Mouse (Mus musculus): ENCODE results near the gene Mrps21. TPM values are rescaled to one million over a fixed set of nuclear protein-coding genes. Genes with fewer than 3 reads are reported as not detected.
A peak's percentile ranks its signal among the peaks of the same experiment; 100 is the strongest.

Gene Mrps21
- polyA plus RNA-seq, 1 experiment from 2014 or later: 374 TPM

DNA sequence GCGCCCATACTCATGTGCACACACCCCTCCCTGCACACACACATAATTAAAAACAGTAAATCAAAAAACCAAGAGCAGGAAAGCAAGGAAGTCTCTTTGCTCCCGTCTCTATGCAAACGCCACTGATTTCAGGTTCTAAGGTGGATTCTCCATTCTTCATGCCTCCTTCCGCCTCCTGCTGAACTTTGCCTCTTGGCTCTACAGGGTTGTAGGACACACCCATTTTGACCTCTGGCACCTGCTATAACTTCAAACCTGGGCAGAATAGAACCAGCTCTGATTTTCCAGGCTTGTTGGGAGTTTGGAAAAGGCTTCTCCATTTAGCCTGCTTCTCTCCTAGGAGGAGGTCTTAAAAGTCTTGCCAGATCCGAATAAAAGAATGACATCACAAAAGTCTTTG is 13.1 kb upstream of the Mrps21 start:
- 78% methylated on average over 5 of the region's 5 CpGs for WGBS
- Histone ChIP-seq H3K27me3 (replicated peaks; ENCODE audit: low read depth, poor library complexity, severe bottlenecking) (0 out of 2 replicates have a peak, but pooled peaks cover 6% of the 10 kb centered on the region), H3K9me3 (no peaks in the 10 kb centered on the region)

DNA sequence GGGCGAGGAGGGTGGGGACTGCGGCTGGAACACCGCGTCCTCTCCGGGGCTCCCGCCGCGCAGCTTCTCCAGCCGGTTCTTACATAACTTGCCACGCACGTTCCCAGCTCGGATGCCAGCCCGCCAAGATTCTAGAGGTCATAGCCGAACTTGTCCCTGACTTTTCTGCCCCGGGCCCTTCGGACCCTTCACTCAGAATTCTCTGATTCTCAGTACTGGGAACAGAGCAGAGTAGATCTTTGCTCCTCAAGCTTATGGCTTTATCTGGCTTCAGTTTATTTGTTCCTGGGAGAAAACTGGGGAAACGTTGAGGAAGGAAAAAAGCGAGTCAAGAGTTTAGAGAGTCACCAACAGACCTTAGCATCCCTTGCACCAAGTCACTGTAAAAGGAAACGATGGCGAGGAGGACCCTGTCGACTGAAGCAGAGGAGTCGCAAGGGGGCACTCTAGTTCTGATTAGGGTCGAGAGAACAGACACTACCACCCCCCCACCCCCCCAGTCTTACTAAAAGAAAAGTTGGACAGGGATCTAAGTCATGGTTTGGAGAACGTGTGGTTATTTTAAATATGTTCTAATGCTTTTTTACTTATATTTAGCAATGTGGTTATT is 11.6 kb upstream of the Mrps21 start:
- Histone ChIP-seq H3K4me1 (peaks cover 23% of the 10 kb centered on the region), H3K4me3 (peak overlapping the region; percentile 67), H3K27ac (replicated peaks) (peak overlapping the region; percentile 75), H3K36me3 (replicated peaks) (peaks cover 5% of the 10 kb centered on the region), H3K27me3 (replicated peaks; ENCODE audit: low read depth, poor library complexity, severe bottlenecking) (0 out of 2 replicates have a peak, but pooled peaks cover 6% of the 10 kb centered on the region), H3K9me3 (no peaks in the 10 kb centered on the region)
- 2% methylated on average over 24 of the region's 24 CpGs for whole genome bisulfite sequencing
- DNase-seq (ENCODE audit: low spot score): peak; percentile 69

More for the DNA sequence above, 13.1 kb upstream of the Mrps21 start:
- no peaks in the 10 kb centered on the region for H3K36me3 ChIP-seq (replicated peaks)
- no peak for DNase-seq (ENCODE audit: low spot score)
- H3K27ac ChIP-seq (replicated peaks): no peak overlapping the region
- H3K4me1 ChIP-seq: peaks cover 25% of the 10 kb centered on the region
- no peak overlapping the region for H3K4me3 ChIP-seq

DNA sequence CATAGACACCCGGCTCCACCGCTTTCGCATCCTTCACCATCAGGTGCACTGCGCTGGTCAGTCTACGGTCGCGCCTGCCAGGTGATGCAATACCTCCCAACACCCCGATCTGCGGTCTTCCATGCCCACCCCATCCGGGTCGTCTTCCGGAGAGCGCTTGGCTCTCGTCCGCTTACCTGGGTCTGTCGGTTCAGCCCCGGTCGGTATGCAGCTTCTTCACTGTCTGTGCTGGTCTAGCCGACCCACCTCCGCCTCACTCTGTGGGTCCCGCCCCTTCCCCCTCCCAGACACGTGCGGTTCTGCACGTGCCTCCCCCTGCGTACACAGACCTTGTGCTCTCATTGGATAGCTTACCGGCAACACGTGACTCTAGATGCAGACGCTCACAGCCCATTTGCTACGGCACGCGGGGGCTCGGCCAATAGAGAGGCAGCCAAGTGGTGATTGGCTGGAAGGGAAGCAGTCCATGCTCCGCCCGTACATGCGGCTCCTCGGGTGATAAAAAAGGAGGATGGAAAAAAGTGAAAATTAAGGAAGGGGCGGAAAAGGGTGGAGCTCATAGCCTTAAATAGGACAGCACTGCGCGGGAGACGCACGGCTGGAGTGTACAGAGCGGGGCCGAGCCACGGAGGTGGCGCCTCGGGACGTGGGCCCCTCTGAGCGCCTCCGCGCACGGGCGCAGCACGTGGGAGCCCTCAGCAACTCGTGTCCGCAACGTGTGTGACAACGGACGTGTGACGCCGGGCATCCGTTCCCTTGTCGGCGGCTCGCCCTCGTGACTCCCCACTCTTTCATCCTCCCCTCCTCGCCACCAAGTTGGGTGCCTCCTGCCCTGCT is 10.9 kb upstream of the Mrps21 start, which contains the start of gene Ciart:
Gene Ciart, minus strand, starts transcription at position 273 of the 837 bp plus-strand sequence.
- Histone ChIP-seq H3K4me3 (peak within 1 kb of the TSS; percentile 67), H3K9me3 (no peaks in the 10 kb centered on the region), H3K27ac (replicated peaks) (peak within 1 kb of the TSS; percentile 75), H3K36me3 (replicated peaks) (peaks cover 10% of the 10 kb centered on the region), H3K27me3 (replicated peaks; ENCODE audit: low read depth, poor library complexity, severe bottlenecking) (0 out of 2 replicates have a peak, but pooled peaks cover 6% of the 10 kb centered on the region), H3K4me1 (peaks cover 23% of the 10 kb centered on the region)
- DNase-seq (ENCODE audit: low spot score): peak; percentile 96
- WGBS: under 1% methylated on average over 66 of the region's 66 CpGs

DNA sequence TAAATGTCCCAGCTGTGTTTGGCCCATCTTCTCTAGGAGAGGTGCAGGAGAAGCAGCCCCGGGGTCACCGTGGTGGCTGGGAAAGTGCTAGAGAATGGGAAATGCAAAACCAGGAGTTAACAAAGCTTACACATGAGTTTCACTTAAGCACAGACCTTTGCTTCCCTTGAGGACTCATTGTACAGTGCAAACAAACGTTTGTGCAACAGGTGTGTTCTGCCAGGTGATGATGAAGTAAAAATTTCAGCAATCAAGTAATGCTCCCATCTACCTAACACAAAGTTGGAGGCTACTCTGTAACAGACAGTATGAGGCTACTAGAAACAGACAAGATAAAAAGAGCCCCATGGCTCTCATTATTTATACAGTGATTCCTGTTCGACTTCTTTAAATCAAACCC is 7.7 kb upstream of the Mrps21 start:
- peaks cover 14% of the 10 kb centered on the region for H3K36me3 ChIP-seq (replicated peaks)
- 88% methylated on average over 4 of the region's 4 CpGs for WGBS
- no peak for DNase-seq (ENCODE audit: low spot score)
- H3K27me3 ChIP-seq (replicated peaks; ENCODE audit: low read depth, poor library complexity, severe bottlenecking): 0 out of 2 replicates have a peak, but pooled peaks cover 6% of the 10 kb centered on the region
- H3K9me3 ChIP-seq: no peaks in the 10 kb centered on the region
- H3K27ac ChIP-seq (replicated peaks): no peak overlapping the region
- no peak overlapping the region for H3K4me3 ChIP-seq
- H3K4me1 ChIP-seq: peaks cover 23% of the 10 kb centered on the region

DNA sequence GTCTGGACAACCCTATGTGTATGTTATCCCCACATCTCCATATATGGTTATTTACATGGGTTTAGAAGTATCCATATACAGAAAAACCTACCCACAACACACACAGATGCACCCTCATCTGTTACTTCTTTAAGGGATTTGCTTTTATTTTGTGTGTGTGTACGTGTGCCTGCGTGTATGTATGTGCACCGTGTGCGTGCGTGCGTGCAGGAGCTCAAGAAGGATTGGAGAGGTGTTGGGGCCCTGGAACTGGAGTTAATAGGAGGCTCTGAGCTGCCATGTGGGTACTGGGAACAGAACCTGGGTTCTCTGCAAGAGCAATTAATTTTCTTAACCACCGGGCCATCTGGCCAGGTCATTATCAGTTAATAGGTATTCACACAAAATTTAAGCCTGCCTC is 729 bp upstream of the Mrps21 start:
- Histone ChIP-seq H3K4me3 (peak overlapping the region; percentile 82), H3K27me3 (replicated peaks; ENCODE audit: low read depth, poor library complexity, severe bottlenecking) (no peaks in the 10 kb centered on the region), H3K4me1 (peaks cover 18% of the 10 kb centered on the region), H3K27ac (replicated peaks) (peak overlapping the region; percentile 89), H3K9me3 (no peaks in the 10 kb centered on the region), H3K36me3 (replicated peaks) (peaks cover 39% of the 10 kb centered on the region)
- no peak for DNase-seq (ENCODE audit: low spot score)
- 83% methylated on average over 7 of the region's 7 CpGs for WGBS

DNA sequence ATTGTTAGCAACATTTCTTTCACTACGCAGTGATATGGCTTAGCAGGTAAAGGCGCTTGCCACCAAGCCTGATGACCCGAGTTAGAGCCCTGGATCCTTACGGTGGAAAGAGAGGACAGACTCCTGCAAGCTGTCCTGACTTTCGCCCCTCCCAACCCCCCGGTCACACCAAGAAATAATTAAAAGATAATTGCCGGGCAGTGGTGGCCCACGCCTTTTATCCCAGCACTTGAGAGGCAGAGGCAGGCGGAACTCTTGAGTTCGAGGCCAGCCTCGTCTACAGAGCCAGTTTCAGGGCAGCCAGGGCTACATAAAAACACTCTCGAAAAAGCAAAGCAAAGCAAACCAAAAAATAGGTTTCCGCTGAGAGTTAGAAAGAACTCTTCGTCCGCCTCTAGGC is 343 bp downstream of the Mrps21 start:
- Histone ChIP-seq H3K27ac (replicated peaks) (peak overlapping the region; percentile 89), H3K4me3 (peak overlapping the region; percentile 82)

DNA sequence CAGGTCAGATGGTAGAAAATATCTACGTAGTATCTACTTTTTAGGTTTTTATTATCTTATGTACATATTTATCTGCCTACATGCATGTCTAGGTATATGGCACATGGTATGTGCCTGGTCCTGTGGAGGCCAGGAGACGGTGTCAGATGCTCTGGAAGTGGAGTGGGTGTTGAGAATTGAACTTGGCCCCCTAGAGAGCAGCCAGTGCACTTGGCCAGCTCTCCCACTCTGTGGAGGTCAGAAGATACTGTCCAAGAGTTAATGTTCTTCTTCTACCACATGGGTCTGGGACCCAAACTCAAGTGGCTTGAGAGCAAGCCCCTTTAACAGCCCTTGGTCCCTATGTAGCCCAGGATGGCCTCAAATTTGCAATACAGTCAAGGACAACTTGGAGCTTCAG is 3.9 kb downstream of the Mrps21 start:
- Histone ChIP-seq H3K27me3 (replicated peaks; ENCODE audit: low read depth, poor library complexity, severe bottlenecking) (no peaks in the 10 kb centered on the region), H3K4me3 (no peak overlapping the region), H3K9me3 (no peaks in the 10 kb centered on the region), H3K27ac (replicated peaks) (no peak overlapping the region), H3K36me3 (replicated peaks) (peaks cover 78% of the 10 kb centered on the region), H3K4me1 (peaks cover 16% of the 10 kb centered on the region)
- no peak for DNase-seq (ENCODE audit: low spot score)
- WGBS: 93% methylated on average over 2 of the region's 2 CpGs

More for the DNA sequence above, 343 bp downstream of the Mrps21 start:
- Histone ChIP-seq H3K9me3 (no peaks in the 10 kb centered on the region), H3K36me3 (replicated peaks) (peaks cover 49% of the 10 kb centered on the region), H3K27me3 (replicated peaks; ENCODE audit: low read depth, poor library complexity, severe bottlenecking) (no peaks in the 10 kb centered on the region), H3K4me1 (peaks cover 18% of the 10 kb centered on the region)
- DNase-seq (ENCODE audit: low spot score): no peak
- 7% methylated on average over 15 of the region's 15 CpGs for WGBS

DNA sequence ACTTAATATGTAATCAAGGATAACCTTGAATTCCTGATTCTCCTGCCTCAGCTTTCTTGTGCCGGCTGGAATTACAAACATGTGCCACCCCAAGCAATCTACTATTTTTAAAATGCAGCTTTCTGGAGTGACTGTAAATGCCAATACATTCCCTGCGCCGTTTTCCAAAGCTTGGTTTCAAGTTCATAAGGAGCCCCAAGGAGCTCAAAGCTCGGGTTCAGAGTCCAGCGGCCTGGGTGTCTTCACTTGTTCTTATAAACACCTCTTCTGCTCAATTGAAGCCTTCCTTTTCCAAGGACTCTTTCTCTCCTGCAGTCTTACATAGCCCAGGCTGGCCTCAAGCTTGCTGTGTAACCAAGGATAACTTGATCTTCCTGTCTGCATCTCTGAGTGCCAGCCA is 5.2 kb downstream of the Mrps21 start:
- peaks cover 91% of the 10 kb centered on the region for H3K36me3 ChIP-seq (replicated peaks)

DNA sequence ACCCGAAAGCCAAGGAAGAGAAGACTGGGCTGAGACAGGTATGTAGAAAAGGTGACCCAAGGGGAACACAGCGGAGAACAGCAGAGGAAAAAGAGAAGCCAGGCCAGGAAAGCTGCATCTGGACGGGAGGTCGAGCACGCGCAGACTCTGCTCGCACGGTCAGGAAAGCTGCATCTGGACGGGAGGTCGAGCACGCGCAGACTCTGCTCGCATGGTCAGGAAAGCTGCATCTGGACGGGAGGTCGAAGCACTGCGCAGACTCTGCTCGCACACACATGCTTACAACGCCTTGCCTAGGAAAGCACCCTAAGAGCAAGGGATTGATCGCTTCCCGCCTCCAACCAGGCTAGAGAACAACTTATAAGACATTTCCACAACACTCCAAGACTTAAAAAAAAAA is 5.7 kb downstream of the Mrps21 start:
- Histone ChIP-seq H3K9me3 (no peaks in the 10 kb centered on the region), H3K36me3 (replicated peaks) (peaks cover 91% of the 10 kb centered on the region), H3K4me1 (peaks cover 6% of the 10 kb centered on the region), H3K4me3 (no peak overlapping the region), H3K27ac (replicated peaks) (no peak overlapping the region), H3K27me3 (replicated peaks; ENCODE audit: low read depth, poor library complexity, severe bottlenecking) (no peaks in the 10 kb centered on the region)
- DNase-seq (ENCODE audit: low spot score): no peak
- WGBS: 92% methylated on average over 20 of the region's 20 CpGs

More for the DNA sequence above, 5.2 kb downstream of the Mrps21 start:
- H3K4me1 ChIP-seq: peaks cover 10% of the 10 kb centered on the region
- no peak overlapping the region for H3K4me3 ChIP-seq
- H3K27me3 ChIP-seq (replicated peaks; ENCODE audit: low read depth, poor library complexity, severe bottlenecking): no peaks in the 10 kb centered on the region
- H3K9me3 ChIP-seq: no peaks in the 10 kb centered on the region
- DNase-seq (ENCODE audit: low spot score): no peak
- no peak overlapping the region for H3K27ac ChIP-seq (replicated peaks)
- WGBS: 90% methylated on average over 5 of the region's 5 CpGs

DNA sequence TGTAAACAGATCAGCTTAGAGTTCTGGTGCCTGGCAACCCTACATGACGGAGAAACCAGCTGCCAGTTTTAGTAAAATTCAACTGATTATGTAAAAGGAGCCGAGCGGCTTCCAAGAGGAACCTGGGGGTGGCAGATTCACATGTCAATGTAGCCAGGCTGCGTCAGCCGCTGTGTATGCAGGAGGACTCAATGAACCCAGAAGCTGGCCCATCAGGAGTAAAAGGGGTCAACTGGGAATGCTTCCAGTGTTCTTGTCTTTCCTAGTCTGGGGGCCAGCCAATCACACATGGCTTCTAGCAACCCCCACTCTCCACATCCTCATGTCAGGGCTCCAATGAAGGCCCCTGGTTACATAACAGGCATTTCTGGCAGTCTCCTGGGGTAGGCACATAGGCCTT is 6.3 kb downstream of the Mrps21 start:
- H3K4me1 ChIP-seq: peaks cover under 1% of the 10 kb centered on the region; the same call in 1 of the 2 replicates
- 94% methylated on average over 5 of the region's 5 CpGs for WGBS
- H3K4me3 ChIP-seq: no peak overlapping the region
- H3K36me3 ChIP-seq (replicated peaks): peaks cover 87% of the 10 kb centered on the region
- DNase-seq (ENCODE audit: low spot score): no peak
- no peaks in the 10 kb centered on the region for H3K9me3 ChIP-seq
- no peaks in the 10 kb centered on the region for H3K27me3 ChIP-seq (replicated peaks; ENCODE audit: low read depth, poor library complexity, severe bottlenecking)
- no peak overlapping the region for H3K27ac ChIP-seq (replicated peaks)

DNA sequence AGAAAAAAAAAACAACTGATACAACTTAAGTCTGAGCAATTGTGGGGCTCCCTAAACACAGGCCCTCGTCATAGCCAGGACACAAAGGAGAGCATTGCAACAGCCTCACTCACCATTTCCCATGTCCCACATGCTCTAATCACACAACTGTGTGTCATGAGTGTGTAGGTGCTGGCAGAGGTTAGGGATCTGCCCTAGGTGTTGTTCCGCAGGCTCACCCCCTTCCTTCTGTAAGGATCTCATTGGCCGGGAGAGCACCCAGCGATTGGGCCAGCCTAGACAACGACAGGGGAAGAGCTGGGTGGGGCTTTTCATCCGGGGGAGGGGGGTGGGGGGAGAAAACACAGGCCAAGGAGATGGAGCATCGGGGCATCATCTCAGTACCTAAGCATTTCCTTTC is 7.7 kb downstream of the Mrps21 start:
- WGBS: 79% methylated on average over 7 of the region's 7 CpGs
- H3K27me3 ChIP-seq (replicated peaks; ENCODE audit: low read depth, poor library complexity, severe bottlenecking): no peaks in the 10 kb centered on the region
- no peaks in the 10 kb centered on the region for H3K9me3 ChIP-seq
- no peak overlapping the region for H3K4me3 ChIP-seq
- no peak for DNase-seq (ENCODE audit: low spot score)
- no peaks in the 10 kb centered on the region for H3K4me1 ChIP-seq
- H3K27ac ChIP-seq (replicated peaks): no peak overlapping the region
- peaks cover 72% of the 10 kb centered on the region for H3K36me3 ChIP-seq (replicated peaks)

DNA sequence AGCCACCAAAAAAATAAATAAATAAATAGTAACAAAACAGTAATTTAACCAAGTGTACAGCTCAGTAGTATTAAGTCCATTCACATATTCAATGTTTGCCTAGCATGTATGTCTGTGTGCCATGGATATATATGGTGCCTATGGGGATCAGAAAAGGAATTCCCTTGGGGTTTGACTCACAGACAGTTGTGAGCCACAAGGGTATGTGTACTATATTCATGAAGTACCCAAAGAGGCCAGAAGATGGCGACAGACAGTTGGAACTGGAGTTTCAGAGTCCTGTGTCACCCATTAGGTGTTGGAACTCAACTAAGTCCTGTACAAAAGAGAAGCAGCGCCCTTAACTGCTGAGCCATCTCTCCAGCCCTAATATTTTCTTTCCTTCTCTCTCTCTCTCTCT is 9.5 kb downstream of the Mrps21 start:
- Histone ChIP-seq H3K4me3 (no peak overlapping the region), H3K27ac (replicated peaks) (no peak overlapping the region), H3K4me1 (no peaks in the 10 kb centered on the region), H3K27me3 (replicated peaks; ENCODE audit: low read depth, poor library complexity, severe bottlenecking) (no peaks in the 10 kb centered on the region), H3K36me3 (replicated peaks) (peaks cover 54% of the 10 kb centered on the region), H3K9me3 (no peaks in the 10 kb centered on the region)
- DNase-seq (ENCODE audit: low spot score): peak; percentile 52
- 47% methylated on average over 2 of the region's 2 CpGs for WGBS

DNA sequence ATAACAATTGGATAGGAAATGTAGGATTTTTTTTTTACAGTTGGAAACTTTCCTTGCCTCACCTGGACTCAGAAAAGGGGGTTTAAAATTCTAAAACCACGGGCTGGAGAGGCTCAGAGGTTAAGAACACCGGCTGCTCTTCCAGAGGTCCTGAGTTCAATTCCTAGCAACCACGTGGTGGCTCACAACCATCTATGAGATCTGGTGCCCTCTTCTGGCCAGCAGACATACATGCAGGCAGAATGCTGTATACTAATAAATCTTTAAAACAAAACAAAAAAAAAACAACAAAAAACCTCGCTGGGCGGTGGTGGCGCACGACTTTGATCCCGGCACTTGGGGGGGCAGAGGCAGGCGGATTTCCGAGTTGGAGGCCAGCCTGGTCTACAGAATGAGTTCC is 10.1 kb downstream of the Mrps21 start:
- Histone ChIP-seq H3K36me3 (replicated peaks) (peaks cover 49% of the 10 kb centered on the region), H3K9me3 (no peaks in the 10 kb centered on the region), H3K27ac (replicated peaks) (no peak overlapping the region), H3K4me3 (no peak overlapping the region), H3K27me3 (replicated peaks; ENCODE audit: low read depth, poor library complexity, severe bottlenecking) (no peaks in the 10 kb centered on the region), H3K4me1 (no peaks in the 10 kb centered on the region)
- no peak for DNase-seq (ENCODE audit: low spot score)
- 75% methylated on average over 10 of the region's 10 CpGs for WGBS

Data from embryonic facial prominence, embryonic 10.5 days (tissue).